Mouse (Mus musculus) MN1 (cell line): ENCODE results near the gene Pgam1.
"Not testable (repeated sequence)": the region's sequence is repeated elsewhere in the genome, so short reads cannot be mapped to it uniquely, and the experiment has no call there.

Experiments
- DNase-seq: peaks from one replicate; pipeline ENCODE4 v3.0.0-alpha.2; 2016; ENCODE audit warnings: low spot score

Gene Pgam1

DNA sequence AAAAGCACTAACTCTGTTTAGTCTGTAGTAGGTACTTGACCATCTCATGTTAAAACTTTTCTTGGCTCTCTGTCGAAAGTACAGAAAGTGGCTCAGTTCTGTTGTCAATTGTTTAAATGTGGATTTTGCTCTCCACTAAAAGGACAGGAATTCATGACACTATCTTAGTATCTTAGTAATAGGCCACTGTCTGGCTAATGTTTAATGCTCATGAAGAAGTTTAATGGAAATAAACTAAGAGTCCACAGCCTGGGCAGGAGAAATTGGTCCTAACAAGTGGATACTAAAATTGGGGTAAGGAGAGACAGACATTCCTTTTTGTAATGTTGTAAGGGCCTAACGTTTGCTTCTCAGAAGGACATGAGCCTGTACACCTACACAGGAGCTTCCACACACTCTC, 1.3 kb upstream of the Pgam1 start:
- no peak for DNase-seq

DNA sequence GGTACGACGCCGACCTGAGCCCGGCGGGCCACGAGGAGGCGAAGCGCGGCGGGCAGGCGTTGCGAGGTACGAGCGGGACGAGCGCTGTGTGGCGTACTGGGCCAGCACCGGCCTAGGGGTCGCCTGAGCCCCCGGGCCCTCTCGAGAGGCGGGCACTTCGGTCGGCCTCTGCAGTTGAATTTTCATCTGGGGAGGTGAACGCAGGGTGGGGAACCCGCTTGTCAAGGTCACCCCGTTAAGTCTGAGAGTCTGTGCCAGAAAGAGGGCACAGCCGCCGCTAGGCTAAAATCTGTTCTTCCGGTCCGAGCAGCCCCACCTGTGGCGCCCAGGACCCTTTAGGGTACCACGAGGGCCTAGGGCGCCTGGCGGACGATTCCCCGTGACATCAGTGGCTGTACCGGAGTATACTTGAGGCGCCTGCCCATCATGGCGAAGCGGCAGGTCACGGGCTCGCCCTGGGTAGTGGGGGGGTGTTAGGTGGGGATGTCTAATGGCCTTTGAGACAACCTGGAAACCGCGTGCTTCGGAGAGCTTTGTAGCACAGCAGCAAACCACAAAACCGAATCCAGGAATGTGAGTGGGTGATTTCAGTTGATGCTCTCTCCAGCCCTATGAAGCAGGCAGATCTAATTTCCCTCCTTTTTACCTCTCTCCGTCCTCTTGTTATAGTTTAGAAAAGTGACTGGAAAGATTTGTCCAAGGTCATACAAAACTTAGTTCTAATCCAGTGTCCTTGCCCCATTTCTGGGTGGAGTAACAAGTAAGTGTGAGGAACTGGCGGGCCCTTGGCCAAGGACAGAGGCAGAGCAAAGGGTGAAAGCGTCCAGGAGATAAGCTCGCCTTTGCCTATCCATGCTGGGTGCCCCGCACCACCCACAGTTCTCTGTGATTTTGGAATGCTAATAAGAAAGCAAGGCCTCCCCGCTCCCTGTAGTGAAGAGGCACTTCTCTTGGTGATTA, 678 bp downstream of the Pgam1 start:
- peak; percentile 42 for DNase-seq

DNA sequence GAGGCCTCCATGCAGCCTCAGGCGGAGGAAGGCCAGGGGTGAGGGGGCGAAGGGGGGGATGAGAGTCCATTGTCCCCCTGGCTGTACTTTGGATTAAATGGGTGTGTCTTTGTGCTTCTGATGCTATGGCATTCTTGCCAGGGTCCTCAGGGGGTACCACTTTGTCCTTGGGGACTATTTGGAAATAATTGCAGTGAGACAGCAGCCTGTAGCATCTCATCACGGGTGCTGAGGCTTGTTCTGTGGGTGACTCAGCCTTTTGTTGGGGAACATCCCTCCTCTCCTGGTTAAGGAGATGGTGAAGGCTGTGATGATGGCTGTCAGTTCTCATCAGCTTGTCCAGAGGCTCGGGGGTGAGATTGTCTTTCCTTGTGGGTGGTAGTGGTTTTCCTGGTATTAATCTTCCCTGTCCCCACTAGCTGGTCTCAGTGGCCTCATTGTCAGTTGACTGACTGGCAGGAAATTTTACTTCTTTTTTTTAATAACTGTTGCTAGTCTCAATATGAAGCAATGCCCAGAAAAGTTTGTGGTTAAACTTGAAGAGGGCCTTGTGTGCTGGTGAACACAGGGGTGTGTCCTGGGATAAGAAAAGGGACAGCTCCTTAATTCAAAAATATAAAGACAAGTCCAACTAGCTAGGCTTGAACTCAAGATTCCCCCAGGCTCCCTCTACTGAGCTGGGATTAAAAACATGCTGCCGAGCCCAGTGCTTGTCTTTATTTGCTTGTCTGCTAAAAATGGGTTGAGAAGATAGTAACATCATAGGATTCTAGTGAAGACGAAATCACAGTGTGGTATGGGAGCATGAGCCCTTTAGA, 2.3 kb downstream of the Pgam1 start:
- no peak for DNase-seq

DNA sequence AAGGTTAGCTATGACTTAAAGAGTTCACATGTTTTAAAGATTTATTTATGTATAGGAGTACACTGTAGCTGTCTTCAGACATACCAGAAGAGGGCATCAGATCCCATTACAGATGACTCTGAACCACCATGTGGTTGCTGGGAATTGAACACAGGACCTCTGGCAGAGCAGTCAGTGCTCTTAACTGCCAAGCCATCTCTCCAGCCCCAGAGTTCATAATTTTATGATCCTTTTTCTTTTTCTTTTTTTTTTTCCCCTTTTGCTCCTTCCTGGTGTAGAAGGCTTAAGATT, 2.8 kb downstream of the Pgam1 start:
- not testable (repeated sequence) for DNase-seq

DNA sequence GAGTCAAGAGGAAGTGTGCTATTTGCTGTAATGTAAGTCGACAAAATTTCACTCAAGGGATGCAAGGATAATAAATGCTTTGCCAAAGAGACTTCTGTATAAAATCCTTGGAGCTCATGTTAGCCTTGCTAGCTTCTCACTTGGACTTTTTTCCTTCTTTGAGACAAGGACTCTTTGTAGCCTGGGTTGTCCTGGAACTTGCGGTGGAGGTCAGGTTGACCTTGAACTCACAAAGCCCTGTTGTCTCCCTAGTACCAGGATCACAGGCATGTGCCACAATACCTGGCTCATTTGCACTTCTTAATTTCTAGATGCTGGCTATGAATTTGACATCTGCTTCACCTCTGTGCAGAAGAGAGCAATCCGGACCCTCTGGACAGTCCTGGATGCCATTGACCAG, 3.6 kb downstream of the Pgam1 start:
- no peak for DNase-seq

DNA sequence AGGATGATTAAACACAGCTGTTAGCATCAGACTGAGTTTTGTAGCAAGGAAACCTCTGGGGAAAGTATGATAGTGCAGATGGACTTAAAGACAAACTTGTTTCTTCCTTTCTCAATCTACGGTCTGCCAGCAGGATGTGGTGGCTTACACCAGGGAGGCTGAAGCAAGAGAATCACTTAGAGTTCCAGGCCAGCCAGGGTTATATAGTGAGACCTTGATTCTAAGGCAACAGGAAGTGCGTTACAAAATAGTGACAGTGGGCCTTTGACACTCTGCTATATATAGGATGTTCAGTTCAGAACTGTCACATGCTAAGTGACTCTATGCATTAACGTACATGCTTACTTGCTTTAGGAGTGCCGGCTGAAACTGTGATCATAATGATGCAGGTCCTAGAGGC, 5.1 kb downstream of the Pgam1 start:
- DNase-seq = no peak

DNA sequence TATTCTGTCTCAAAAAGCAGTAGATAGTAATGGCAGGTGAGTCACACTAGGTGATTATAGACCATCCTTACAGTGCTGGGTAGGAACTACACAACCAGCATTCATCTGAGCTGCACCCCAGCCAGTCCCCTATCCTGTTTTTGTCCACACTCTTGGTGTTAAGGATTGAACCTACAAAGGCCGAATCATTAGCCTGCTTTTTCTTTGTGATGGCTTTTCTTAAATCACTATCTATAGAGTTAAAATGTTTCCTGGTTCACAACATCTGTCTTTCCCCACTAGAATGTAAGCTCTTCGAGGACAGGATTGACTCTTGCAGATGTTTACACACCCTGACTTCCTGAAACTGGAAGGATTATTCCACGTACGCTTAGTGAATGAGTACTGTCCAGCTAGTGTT, 7.7 kb downstream of the Pgam1 start:
- DNase-seq = no peak

DNA sequence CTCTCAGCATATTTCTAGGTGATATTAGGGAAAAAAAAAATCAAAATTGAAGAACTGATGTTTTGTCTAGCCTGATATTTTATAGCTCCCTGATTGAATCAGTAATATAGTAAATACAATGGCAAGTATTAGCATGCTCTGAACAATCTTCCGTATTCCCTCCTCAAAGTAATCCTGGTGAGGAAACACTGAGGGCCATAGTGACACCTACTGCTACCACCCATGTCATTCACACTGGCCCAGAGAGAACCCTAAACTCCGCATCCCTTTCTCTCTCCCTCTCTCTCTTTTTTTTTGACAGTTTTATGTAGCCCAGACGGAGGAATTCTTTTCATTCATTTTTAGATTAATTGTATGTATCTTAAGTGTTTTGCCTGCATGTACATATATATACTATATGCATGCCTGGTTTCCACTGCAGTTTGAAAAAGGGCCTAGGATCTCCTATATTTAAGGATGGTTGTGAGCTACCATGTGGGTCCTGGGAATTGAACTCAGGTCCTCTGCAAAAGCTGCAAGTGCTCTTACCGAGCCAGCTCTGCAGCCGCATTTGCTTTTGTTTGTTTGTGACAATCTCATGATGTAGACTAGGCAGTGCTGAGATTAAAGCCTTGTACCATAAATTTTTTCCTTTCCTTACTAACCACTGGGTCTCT, 8.8 kb downstream of the Pgam1 start:
- no peak for DNase-seq

DNA sequence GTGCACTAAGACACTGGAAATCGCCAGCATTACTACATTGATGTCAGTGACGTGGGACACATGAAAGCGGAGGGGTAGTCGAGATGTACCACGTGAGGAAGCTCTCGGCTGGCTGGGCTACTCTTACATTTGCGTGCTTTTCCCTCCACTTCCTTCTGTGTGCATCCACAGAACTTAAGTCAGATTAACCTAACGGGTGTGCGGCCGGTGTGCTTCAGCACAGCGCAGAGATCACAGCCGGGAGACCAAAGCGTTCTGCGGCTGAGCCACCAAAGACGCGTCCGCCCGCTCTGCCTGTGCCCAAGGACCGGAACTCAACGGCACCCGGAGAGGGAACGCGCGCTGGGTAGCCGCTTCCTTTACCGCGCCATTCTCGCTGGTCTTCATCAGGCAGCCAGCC, 21.0 kb downstream of the Pgam1 start:
- DNase-seq = peak; percentile 50

DNA sequence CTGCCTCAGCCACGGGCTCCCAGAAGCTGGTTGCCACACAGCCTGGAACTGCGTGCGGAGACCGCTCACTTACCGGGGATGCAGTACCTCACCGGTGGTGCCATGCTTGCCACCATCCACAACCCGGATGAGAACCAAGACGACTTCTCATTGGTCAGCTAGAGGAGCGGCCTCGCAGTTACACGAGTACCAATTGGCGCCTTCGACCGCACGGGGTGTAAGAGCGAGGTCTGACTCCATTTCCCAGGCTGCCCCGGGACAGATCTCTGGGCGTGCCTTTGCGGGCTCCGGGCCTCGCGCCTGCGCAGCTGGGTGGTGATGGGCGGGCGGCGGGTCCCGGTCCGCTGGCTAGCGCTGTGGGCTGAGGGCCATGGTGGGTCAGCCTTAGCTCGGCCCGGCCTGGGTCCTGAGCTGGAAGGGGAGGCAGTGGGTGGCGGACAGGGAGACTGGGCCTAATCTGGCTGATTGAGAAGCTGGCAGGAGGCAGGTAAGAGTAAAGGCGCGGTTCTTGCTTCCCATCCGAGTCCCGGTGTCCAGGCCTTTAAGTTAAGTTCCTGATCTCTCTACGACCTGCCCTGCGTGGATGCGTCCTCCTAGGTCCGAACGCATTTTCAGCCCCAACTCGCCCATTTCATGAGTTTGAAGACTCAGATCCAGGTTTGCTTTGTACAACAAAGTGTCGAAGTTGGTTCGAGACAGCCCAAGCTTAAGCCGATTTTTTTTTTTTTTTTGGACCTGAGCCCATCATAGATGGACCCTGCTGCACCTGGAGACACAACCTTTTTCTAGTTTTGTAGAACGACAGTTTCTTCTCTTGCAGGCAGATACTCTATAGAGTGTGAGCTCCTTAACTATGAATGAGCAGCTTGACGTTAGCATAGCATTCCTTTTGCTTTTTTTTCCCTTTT, 21.7 kb downstream of the Pgam1 start, which contains the start of the genes Exosc1 and Zdhhc16:
Gene Exosc1, minus strand, starts transcription at position 245 of the 908 bp plus-strand sequence.
Gene Zdhhc16, plus strand, starts transcription at position 302 of the 908 bp plus-strand sequence.
- peak; percentile 93 for DNase-seq

DNA sequence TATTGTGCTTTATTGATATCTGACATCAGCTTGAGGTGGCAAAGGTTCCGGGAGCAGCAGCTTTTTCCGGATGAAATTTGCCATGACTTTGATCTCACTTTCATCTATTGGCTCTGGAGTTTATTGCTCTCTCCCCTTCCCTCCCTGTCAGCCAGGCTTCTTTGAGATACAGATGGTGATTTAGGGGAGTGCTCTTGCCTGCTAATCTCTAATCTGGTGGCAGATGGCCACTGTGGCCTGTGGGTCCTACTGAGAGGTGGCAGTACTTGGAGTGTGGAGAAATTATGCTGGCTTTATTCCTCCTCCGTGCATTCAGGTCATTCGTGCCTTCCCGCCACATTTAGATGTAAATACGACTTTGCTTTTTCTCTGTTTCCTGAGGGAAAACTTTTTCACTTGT, 22.4 kb downstream of the Pgam1 start:
- DNase-seq = peak; percentile 34

DNA sequence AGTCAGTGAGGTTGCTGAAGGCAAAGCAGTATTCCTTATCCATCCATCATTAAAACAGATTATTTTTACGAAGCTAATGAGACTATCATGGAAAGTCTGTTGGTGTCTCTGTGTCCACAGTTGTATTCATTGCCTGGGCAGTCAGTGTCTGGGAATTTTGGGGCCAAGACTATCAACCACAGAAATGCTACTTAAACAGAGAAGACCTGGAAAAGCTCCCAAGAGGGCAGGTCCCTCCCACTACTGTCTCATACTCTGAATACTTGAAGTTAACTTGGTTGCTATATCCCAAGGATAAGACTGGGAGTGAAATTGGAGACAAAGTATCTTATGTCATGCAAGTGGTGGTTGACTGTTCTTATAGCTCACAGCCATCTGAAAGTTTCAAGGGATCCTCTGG, 24.2 kb downstream of the Pgam1 start:
- DNase-seq = no peak

DNA sequence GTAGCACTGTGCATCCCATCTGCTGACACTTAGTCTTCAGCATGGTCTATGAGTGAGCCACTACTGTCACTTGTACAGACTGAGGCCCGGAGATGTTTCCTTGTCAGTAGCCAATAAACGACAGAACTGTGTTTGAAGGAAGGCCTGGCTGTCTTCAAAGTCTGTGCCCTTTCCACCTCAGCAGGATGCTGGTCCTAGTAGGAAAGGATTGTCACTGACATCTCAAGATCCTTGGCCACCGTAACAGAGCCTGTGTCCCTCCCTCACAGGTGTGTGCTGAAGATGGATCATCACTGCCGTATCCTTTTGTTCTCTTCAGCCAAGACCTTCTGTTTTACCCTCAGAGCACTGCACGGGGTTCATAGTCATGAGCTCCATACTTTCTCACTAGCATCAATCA, 26.8 kb downstream of the Pgam1 start:
- no peak for DNase-seq

DNA sequence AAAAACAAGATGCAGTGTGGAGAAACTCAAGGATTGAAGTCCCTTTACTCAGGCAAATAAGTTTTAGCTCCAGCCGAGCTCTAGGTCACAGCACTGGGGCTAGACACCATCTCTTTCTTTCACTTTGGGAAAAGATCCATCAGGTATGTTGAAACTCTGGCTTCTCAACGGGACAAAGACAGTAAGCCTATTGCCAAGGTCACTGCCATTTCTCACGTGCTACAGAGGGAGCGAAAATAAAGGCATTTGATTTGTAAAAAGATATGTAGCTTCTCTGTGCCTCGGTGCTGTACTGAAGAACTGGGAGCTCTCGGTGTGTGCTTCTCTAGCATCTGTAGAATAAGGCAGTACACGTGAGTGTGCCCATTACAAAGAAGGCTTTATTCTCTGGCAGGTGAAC, 32.1 kb downstream of the Pgam1 start:
- no peak for DNase-seq

DNA sequence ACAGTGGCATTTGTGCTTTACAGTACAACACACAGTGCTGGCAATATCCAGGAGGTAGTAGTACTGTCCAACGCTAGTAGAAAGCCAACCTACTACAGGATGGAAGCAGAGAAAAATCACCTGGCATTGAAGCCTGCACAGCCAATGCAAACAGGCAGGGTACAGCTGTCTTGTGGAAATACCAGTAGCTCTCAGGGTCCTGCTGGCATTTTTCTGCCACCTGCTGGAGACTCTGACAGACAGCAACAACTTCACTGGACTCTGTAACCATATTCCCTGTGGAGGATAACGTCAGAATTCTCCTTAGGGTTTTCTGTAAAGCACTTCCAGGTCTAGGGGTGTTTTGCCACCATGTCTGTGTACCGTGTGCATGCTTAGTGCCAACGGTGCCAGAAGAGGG, 40.6 kb downstream of the Pgam1 start:
- peak; percentile 29 for DNase-seq

DNA sequence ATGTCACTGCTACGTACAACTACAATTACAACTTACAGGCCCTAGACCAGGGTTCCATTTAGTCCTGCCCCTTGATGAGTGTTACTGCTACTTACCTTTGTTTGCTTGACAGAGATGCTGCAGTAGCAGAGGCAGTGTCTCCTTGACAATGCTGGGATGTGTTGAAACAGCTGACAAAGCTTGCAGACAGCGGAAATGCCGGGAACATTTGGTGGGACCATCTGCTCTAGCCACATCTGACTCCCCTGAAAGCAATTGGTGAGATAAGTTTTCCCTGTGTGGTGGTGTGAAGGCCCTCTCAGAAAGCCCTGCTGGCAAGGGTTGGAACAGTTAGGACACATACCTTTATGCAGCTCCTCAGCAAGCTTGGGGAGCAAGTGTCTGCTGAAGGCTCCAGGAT, 41.9 kb downstream of the Pgam1 start:
- no peak for DNase-seq
